Mouse (Mus musculus): Measurements from ENCODE around the gene Fbxo34.

DNA sequence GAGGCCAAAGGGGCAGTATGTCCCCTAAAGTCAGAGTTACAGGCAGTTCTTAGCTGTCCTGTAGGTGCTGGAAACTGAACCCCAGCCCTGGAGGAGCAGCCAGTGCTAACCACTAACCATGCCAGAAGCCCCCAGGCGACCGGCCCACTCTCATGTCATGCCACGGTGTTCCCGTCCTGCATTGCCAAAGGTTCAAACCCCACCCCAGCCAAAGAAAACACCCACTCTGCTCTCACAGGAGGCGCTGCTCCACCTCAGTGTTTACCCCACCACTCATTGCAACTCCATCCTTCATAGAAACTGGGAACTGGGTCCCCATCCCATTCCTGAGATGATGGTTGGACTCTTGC is 83.9 kb downstream of the Fbxo34 start:
- TF ChIP-seq NRF1 (IDR thresholded peaks at IDR 0.05; ENCODE audit: low read depth, low read length) (no peak), MAFK (IDR thresholded peaks at IDR 0.05; ENCODE audit: insufficient replicate concordance, low read length) (no peak), POLR2A (IDR thresholded peaks at IDR 0.05; ENCODE audit: low read depth, low read length) (no peak), ZMIZ1 (IDR thresholded peaks at IDR 0.05; ENCODE audit: low read depth, low read length) (no peak), POLR2AphosphoS2 (IDR thresholded peaks at IDR 0.05; ENCODE audit: low read depth, low read length) (no peak), CTCF (conservative IDR thresholded peaks at IDR 0.05 in 1 of 2, IDR thresholded peaks at IDR 0.05 in 1 of 2; ENCODE audit: low read depth in 2 of 2, low read length in 2 of 2) (no peak), MAX (IDR thresholded peaks at IDR 0.05; ENCODE audit: low read length) (no peak), EP300 (IDR thresholded peaks at IDR 0.05; ENCODE audit: low read length) (no peak), MYC (IDR thresholded peaks at IDR 0.05; ENCODE audit: low read depth, low read length) (no peak), USF2 (conservative IDR thresholded peaks at IDR 0.05; ENCODE audit: low read depth, low read length) (no peak), NELFE (IDR thresholded peaks at IDR 0.05; ENCODE audit: low read depth, low read length) (no peak), TBP (conservative IDR thresholded peaks at IDR 0.05; ENCODE audit: low read depth, low read length) (no peak)

All from CH12.LX (cell line).